Mouse (Mus musculus): Measurements from ENCODE around the gene Insc.
"Not testable (repeated sequence)": the region's sequence is repeated elsewhere in the genome, so short reads cannot be mapped to it uniquely, and the experiment has no call there.

Insc gene

DNA sequence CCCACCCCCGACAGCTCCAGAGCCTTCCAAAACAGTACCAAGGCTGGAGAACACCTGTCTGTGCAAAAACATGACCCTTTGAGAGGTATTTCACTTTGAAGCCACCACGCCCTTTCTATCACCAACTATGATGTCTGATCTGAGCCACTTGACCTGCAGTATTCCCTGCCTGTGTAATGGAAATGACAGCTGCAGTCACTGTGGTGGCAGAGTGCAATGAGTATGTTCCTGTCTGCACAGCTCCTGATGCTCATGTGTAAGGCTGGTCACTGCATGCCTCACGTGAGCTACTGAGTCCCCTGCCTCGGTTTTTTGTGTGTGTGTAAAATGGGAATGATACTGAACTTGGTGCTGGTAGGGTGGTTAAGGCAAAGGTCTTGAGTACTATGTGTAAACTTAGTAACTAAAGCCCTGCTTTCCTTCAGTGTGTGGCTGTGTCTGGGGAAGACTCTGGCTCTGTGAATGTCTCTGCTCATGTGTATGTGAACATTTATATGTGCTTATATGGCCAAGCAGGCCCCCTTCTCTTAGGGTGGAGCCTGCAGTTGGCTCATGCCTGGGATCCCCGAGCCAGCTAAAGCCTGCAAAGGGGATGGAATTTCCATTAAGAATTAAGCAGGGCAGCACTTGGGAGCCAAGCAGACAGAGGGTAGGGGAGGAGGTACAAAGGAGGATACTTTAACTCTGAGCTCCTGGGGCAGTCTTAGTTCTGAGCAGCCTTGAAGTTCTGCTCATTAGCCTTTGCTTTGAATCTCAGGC lies at the start of gene Insc:
Insc (plus strand) TSS at position 673 of the 759 bp plus-strand sequence.
- DNase-seq, result no peak

DNA sequence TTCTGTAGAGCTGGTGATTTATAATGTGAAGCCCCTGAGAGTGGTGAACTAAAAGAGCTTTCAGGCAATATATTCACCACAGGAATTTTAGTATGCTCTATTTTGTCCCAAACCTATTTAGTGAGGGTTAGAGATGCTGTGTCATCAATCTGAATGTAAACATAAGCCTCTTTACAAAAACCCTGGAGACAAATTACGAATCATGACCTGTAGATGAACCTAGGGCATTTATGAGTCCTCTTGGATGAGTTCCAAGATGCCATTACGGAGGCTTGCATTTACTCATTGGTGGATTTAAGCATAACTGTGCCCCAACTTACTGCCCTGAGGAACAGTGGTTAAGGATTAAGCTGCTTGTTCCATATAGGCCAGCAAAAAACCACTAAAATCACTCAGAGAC lies 42.6 kb upstream of the Insc start:
- no peak for DNase-seq

DNA sequence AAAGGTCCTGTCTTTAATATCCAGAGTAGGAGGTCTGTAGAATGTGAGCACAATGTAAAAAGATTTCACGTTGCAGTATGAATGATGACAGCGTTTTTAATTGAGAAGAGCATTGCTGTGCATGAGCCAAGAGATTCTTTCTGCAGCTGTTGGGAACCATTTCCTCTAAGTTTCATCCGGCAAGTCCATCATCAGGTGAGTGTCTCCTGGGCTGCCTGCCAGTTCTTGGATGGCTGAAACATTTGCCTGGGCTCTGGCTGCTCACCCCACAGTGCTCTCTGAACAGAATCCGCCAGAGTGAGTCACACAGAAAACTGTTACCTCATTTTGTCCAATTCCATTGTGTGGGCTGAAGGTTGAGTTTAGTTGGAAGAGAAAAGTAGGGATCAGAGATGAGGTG lies 36.8 kb upstream of the Insc start:
- no peak for DNase-seq

DNA sequence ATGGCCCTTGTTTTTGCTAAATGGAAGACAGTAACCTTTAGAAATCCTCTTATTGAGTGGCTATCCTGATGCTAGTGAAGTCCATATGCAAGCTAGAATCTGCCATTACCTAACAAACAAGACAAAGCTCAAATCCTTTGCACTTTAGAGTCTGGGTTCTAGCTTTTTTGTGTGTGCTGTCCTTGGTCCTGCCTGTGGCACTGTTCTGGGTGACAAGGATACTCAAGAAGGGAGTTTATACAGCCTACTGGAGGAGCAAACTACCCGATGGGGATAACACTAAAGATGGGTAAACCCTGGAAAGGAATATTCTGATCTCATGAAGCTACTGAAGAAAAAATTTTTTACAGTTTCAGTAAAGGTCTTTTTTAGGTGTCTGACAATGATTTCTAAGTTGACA lies 36.1 kb upstream of the Insc start:
- no peak for DNase-seq

DNA sequence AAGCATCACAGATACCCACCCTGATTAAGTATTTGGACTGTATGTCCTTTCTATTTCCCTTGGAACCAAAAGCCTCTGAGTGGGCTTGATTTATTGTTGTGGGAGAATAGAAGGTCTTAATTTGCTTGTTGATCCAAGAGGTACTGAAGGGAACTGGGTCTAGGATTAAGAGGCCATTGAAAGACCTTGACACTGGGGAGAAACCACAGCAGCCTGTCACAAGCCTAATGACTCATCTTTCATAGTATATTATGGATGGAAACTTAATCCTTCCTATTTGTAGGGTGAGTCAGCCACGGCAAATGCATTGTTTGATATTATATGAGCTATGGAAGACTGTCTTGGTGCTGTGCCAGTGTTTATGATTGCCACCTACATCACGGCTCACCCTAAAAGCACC lies 33.1 kb upstream of the Insc start:
- no peak for DNase-seq

DNA sequence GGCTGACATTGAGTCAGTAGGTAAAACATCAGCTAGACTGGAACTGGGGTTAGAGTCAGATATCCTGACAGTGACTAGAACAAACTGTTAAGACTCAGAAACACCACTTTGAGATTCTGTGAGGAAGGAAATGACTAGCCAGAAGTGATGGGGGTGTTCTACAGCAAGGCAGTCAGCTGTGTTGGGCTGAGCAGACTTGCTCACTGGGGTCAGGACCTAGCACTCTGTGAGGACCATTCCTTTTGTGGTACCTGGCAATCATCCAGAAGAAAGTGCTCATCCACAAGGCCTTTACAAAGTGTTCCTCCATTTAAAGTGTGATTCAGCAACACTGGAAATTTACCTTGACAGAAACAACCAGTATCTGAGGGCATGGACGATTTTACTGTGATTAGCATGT lies 31.0 kb upstream of the Insc start:
- no peak for DNase-seq

DNA sequence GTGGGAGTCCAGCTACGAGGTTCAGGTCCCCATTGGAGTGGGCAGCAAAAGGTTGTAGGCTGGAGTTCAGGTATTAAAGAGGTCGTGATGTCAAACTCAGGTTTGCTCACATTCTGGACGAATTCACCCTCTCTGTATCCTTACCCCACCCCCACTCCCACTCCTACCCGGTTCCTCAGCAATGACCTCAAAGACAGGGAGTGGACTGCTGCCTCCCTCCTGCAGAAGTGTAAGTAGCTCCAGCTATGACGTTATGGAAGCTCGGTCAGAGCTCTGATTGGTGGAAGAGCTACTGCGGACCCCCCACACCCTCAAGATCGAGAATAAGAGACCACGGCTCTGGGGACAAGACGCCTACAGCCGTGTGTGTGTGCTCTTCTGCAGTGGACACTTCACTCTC lies 25.2 kb upstream of the Insc start, which contains the start of gene Calcb:
Calcb (plus strand) TSS at position 344 of the 400 bp plus-strand sequence.
- DNase-seq, result no peak

DNA sequence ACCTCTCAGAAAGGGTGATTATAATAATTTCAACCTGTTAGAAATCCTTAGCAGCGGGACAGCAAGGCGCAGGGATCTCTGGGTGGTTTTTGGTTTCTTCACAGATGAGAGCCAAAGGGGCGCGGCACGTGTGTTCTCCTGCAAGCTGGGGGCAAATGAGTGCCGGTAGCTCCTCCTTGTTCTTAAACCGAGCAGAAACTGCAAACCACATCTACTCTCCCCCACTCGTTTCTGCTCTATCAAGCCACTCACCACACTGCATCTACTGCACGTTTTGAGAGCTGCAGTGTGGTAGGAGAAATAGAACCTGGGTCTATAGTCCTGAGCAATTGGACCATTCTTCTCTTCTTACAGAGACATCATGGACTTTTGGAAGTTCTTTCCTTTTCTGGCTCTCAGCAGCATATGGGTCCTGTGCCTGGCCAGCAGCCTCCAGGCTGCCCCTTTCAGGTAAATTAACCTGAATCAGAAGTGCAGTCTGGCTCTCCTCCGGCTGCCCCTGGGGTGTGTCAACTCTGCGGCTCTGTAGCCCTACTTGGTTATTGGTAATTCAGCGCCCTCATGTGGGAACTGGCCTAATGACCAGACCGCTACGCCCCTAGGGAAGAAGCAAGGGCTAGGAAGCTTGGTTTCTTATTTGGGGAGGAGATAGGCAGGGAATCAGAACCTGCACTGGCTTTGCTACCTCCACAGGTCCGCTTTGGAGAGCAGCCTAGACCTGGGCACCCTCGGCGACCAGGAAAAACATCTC lies 23.9 kb upstream of the Insc start:
- DNase-seq, result peak; percentile 15 to 40

DNA sequence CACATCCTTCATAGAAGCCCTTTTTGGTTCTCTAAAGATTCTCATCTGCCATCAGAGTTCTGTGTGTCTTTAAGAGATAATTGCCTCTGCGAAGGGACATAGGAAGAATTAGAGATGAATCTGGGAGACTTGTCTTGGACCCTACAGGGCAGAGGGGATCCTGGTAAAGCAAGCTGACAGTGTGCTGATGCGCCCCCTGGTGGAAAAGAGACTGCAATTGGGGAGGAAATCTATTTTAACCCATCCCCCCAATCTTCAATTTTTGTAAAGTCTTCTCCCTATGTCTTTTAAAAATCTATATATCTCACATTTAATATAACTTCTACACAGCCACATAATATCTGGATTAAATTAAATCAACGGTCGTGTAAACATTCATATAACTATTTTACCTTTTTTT lies 13.8 kb upstream of the Insc start:
- DNase-seq, result peak in 1 of 2 experiments; percentile 12

DNA sequence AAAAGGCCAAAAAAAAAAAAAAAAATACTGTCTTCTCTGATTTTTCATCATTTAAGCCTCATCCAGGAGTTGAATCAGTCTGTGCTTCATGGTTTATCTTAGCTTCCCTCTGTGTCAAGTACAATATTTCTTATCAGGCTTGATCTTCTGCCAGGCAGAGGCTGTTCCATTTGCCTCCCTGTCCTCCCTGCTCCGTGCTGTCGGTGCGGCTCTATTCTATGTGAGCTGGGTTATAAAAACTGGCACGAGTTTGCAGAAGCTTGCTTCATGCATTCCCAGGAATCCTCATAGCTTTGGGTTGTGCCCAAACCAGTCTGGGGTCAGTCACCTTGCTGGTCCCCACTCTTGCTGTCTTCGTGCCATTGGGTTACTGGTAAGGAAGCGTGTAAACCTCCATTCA lies 12.3 kb upstream of the Insc start:
- no peak for DNase-seq

DNA sequence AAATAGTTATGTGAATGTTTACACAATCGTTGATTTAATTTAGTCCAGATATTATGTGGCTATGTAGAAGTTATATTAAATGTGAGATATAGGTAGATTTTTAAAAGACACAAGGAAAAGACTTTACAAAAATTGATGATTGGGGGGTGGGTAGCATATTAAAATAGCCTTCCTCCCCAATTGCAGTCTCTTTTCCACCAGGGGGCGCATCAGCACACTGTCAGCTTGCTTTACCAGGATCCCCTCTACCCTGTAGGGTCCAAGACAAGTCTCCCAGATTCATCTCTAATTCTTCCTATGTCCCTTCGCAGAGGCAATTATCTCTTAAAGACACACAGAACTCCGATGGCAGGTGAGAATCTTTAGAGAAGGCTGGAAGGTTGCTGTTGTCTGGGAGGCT lies 11.8 kb upstream of the Insc start:
- DNase-seq, result not testable (repeated sequence)

DNA sequence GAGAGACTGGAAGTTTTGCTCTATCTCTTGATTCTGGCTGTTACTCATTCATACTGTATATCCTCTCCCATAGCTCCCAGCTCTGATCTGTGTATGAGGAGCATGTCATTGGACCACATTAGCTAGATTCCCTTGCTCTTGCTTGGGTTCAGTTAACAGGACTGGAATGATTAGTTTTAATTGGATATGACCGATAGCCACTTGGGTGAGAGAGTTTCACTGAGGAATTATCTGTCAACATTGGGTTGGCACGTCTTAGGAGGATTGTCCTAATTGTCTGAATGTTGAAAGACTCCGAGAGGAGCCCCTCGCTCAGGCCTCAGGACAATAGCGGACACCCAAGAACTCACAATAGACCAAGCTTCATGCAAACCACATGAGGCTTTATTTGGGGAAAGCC lies 7.2 kb upstream of the Insc start:
- no peak for DNase-seq

DNA sequence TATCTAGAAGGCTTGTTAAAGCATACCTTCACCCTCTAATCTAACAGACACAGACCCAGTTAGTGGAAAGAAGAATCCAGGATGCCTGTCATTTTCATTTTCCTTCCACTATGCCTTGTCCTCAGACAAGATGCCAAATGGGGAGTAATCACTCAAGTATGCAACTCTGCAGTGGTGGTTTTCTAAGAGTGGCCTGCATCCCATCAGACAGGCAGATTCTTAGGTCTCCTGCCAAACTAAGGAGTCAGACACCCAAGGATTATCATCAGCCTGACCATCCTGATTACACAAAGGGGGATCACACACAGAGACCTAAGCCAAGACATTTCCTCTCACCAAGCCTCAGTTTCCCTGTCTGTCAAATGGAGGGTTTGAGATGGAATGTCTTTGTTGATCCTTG lies 5.3 kb upstream of the Insc start:
- no peak for DNase-seq

DNA sequence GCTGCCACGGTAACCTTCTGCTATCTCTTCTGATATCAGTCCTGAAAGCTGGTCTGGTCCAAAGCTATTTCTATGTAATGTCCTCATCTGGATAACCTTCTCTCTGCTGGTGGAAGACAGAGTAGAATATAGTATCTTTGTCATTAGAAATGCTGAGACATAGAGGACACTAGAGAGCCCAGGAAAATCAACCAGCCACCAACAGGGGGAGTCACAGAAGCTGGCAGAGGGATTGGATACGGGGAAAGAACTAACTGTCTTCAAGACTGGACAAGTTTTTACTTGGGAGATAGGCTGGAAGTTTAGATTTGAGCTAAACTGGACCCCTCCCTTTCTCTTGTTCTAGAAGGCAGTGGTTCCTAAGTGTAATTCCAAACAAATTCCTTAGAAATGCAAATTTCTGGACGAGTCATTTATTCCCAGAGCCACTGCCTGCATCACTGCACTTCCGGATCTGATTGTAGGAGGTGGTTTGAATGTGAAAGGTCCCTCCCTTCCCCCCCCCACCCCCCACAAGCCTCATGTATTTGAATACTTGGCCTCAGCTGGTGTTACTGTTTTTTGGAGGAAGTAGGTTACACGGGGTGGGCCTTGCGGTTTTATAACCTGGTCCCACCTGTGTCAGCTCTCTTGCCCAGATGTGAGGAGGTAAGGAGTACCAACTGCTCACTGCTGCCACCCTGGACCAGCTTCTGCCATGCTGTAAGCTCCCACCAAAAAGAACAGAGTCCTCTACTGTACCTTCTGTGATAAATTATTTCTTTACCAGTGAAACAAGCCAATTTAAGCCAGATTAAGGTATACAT lies 2.9 kb upstream of the Insc start:
- DNase-seq, result peak in 1 of 2 experiments; percentile 47

DNA sequence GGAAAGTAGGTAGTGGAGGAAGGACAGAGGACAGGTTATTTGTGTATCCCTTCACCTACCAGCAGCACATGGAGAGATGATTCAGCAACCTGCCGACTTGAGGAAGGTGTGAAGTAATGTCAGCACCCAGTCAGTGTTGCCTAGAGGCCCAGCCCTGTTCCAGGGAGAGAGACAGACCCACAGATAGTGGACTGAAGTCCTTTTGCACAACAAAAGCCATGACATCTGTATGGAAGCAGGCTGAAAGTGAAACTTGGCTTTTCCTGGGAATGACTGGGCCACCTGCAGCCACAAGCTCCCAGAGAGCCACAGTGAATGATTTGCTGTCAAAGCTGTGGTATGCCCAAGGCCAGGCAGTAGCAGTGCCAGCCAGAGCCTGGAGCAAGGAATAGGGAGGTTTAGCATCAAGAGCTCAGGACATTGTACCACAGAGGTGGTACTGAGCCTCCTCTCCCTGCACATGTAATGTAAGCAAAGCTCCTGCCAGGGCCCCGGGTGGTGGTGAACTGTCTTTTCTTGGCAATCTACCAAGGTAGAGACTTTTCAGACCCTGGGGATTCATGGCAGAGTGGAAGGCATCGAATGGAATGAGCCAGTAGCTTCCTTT lies 1.2 kb downstream of the Insc start:
- DNase-seq, result no peak

DNA sequence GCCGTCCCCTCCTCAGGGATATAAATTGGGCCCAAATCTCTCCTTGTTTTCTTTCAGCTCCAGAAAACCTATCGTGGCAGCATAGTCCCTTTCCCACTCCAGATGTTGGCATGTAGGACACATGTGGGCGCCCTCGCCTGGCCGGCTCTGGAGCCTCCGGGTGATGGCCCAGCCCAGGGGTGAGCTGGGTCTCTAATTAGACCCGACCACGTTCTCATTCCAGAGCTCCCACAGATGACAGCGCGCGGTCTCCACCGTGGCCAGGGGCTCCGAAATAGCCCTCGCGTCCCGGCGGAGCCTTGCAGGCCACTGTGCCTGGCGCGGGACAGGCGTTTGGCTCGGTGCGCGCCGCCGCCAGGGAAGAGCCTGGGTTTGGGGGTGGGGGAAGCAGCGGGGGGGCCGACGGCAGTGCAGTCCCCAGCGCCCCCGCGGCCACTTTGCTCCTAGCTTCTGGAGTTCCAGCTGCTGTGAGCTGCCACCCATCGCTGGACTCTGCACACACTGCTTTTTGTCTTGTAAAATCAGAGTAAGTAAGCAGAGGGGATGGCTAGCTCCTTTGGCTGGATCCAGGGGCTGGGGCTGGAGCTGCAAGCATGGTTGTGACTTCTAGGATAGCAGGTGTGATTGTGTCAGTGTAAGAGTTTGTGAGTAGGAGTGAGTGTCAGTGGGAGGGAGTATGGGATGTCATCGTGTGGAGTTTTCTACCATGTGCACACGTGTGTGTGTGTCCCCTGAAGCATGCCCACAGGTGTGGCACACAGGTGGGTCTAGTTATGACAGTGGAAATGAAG lies 2.2 kb downstream of the Insc start:
- peak; percentile 39 to 44 for DNase-seq

DNA sequence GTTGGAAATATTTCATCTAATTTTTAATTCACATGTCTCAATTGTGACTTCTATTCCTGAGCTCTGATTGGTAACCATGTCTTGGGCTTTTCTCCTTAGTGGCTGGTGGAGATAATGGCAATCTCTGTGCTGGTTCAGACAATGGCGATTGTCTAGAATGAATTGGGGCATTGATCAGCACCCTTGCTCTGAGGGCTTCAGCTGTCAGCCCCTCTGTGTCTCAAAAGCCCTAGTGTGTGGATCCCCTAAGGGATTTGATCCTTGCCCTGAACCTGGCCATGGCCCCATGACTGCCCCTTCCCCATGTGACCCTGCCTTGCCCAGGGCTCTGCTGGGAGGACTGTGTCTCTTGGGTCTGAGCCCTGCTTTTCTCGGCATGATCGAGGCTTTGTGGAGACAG lies 4.1 kb downstream of the Insc start:
- no peak for DNase-seq

DNA sequence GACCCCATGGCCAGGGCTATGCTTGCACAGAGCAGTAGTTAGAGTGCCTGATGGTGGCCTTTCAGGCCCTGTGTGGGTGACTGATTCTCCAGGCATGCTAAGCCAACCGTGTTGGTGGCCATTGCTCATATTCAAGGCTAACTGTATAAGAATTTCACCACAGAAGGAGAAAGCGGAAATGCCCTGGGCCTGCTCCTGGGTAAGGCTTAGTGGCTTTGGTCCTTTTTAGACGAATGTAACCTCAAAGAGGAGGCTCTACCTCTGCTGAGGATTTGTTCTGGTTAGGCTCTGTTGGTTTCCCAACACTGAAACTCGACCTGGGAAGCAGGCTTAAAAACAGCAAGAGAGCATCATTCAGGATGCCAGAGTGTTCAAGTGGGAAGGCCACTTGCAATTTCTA lies 4.7 kb downstream of the Insc start:
- no peak for DNase-seq

DNA sequence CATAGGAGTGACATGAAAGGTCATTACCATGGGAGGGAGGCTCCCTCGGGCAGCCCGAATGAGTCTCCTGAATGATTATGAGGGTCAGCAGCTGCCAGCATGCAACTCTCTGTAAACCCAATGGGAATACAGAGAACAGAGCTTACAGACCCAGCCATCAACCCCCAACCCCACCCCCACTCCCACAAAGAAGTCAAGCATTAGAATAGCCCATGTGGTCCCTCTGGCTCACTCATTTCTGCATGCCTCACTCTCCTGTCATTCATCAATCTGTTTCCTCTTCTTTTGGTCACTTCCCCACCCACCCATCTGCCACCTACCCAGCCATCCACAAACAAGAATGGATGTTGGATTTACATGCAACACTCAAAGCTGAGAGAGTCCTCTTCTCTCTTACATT lies 10.0 kb downstream of the Insc start:
- DNase-seq, result no peak

DNA sequence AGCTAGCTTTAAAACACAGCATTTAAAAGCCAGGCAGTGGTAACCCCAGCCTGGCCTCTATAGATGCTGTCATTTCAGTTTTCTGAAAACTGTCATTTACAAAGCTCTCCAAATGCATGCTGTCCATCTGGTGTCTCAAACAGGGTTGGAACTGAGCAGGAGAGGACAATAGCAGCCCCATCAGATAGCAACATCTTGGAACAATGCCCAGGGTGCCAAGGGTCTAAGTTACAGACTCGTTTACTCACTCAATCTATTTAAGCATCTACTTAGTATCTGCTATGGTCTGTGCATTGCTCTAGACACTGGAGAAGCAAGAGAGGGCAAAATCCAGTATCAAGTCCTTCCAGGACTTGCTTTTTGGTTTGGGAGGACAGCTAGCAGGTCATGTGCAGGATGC lies 10.7 kb downstream of the Insc start:
- peak in 1 of 2 experiments; percentile 23 for DNase-seq

DNA sequence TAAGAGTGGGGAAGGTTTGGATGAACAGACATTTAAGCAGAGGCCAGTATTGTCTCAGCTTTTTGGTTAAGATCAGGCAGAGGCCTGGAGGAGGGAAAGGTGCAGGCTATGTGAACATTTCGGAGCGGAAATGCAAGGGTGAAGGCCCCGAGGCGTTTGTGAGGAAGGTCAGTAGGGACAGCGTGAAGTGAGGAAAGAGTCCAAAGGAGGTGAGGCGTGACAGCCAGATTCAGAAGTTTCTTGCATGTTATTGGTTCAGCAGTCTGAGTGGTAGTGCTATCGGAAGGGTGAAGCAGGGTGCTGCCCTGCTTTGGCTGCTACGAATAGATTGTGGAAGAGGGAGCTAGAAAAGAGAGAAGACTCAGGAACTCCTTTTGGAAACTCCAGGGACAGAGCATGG lies 11.1 kb downstream of the Insc start:
- DNase-seq, result peak; percentile 39 to 50

DNA sequence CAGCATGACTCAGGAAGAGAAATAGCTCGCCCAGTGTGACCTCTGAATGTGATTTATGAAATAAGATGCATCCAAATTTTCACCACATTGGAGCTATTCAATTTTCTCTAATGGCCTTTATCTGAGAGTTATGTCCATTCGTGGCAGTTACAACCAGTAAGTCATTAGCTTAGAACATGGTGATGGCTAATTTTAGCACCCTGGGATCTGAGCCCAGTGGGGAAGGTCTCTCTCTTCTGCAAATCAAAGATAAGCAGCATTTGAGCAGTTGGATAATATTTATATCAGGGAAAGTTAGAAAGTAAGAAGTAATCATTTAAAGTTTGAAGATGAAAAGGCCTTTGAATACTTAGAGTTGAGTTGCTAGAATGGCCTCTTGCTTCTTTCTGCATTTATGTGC lies 19.2 kb downstream of the Insc start:
- no peak for DNase-seq
